Mouse (Mus musculus) embryo, embryonic 10.5 days (tissue): ENCODE measurements around the gene Cherp.
A peak's percentile ranks its signal among the peaks of the same experiment; 100 is the strongest.

Experiments used
- DNase-seq: peaks from one replicate; pipeline ENCODE4 v3.0.0-alpha.2; 2015; ENCODE audit warnings: low spot score

The Cherp gene

DNA sequence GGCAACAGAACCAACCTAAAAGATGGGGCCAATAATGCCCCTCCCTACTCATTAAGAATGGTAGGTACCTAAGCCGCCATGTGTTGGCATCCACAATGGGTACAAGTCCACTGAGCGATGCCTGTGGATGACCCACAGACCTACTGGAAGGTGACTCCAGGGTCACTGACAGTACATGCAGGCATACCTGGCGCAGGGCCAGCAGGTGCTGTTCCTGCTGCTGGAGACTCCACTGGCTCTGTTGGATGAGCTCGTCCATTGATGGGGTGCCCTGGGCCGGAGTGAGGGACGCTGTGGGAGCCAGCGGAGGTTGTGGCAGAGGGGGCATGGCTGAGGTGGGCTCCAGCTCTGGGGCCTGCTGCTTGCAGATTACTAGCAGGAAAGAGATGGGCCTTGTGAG is 4.3 kb downstream of the Cherp start:
- DNase-seq = no peak

- no peak for DNase-seq
Measured at GRCm38 (mm10) chr8:72469984-72470383, 5.0 kb downstream of the Cherp start.

- DNase-seq = no peak
Measured at GRCm38 (mm10) chr8:72469243-72469642, 5.8 kb downstream of the Cherp start.

- DNase-seq = no peak
Measured at GRCm38 (mm10) chr8:72464211-72464610, 10.8 kb downstream of the Cherp start.

- DNase-seq = no peak
Measured at GRCm38 (mm10) chr8:72459881-72460533, 15.0 kb downstream of the Cherp start.

DNA sequence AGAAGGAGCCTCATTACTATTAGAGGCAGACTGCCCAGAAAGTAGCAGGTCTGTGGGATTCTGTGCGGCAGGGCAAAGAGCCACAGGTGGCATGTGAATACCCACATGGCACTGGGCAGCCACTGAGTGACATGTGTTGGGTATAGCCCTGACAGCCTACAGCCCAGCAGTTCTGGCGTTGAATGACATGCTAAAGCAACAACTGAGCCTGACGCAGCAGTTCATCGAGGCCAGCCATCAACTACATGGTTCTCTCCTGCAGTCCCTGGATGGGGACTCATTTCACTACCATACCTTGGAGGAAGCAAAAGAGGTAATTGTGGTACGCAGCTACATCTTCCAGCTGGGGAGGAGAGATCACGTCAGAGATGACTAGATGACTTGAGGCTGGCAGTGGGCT is 16.6 kb downstream of the Cherp start:
- DNase-seq = no peak

DNA sequence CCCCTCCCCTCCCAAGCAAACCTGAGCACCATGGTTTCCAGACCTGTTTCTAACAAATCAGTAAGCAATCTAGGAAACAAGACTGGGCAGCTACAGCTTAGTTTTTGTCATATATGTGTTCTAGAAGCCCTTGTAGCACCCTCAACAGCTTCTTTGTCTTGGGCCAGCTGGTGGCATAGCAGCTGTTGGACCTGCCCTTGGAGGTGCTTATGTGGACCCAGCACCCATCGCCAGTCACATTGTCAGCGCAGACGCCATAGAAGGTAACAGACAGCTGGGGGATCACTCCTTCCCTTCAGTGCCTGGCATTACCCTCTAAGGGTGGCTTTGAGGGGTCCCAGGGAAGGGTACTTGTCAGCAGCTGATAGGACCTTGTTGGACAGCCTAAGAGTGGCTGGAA is 17.2 kb downstream of the Cherp start:
- DNase-seq = no peak

- DNase-seq = no peak
Measured at GRCm38 (mm10) chr8:72455317-72455716, 19.7 kb downstream of the Cherp start.

- no peak for DNase-seq
Measured at GRCm38 (mm10) chr8:72453904-72454303, 21.1 kb downstream of the Cherp start.

GRCm38 (mm10) chr8:72451516-72451915 is 23.5 kb downstream of the Cherp start:
- no peak for DNase-seq

DNA sequence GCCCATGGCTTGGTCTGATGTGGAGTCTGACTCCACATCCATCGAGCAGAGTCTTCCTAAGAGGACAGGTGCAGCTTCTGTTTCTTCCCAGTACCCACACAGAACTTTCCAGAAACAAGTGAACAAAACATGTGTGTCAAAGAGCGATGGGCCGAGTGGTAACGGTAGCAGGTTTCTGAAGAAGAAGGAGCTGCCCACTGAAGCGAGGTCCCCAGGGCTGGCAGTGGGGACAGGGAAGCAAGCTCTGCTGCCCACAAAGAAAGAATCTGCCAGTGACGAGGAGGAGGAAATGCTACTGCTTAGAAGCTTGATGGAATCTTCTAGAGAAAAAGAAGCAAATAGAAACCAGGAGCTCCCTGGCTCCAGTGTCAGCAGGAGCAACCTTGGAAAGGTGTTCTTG is 30.0 kb downstream of the Cherp start:
- DNase-seq = no peak

DNA sequence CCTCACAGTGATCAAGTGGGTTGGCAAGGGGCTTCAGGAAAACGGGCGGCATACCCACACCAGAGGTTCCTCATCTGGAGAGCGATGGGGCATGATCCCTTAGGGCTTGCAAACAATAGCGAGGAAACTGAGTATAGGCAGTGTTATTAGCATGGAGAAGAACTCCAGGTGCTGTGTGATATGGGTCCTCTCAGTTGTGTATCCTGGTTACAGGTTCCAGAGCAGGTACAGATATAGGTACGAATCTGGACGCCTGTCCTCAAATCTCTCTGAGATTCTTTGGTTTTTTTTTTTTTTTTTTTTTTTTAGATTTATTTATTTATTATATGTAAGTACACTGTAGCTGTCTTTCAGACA is 31.1 kb downstream of the Cherp start:
- no peak for DNase-seq

GRCm38 (mm10) chr8:72443338-72443993 is 31.6 kb downstream of the Cherp start, which contains the start of the genes Calr3 and 1700030K09Rik:
Gene Calr3 (minus strand): TSS chr8:72443870.
Gene 1700030K09Rik (plus strand): TSS chr8:72443880.
- DNase-seq = peak; percentile 99

DNA sequence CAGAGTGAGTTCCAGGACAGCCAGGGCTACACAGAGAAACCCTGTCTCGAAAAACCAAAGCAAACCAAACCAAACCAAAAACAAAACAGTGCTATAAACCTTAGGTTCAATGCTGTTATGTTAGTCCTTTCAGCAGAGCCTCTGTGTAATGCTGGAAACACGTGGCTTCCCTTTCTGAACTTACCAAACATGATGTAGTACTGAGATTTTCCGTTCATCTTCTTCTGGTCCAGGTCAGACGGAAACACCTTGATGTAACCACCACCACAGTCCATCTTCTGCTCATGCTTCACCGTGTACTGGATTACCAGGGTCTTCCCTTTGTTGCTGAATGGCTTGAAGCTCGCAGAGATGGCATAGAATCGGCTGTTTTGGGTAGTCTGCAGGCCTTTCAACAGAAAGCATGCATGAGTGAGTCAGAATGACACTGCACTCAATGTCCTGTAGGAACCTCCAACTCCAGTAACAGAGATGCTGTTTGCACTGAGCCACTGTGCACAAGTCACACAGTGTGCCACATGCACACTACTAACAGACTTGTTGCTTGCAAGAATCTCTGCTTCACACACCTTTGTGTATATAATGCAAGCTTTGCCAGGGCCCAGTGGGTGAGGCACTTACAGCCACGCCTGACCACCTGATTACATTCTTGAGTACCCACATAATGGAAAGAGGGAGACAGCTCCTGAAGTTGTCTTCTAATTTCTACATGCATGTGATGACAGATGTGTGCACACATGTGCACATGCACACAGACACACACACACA is 36.6 kb downstream of the Cherp start:
- DNase-seq = no peak

GRCm38 (mm10) chr8:72434952-72435351 is 40.1 kb downstream of the Cherp start:
- DNase-seq = no peak

DNA sequence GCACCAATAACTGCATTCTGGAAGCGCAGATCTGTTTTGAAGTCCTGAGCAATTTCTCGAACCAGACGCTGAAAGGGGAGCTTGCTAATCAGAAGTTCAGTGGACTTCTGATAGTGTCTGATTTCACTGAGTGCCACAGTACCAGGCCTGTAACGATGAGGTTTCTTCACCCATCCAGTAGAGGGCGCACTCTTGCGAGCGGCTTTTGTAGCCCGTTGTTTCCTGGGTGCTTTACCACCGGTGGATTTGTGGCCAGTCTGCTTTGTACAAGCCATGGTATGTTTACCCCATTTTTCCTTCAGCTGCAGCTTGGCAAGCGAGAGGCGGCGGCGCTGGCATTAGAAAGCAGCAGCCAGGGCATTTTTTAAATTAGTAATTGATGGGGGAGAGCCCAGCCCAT is 45.4 kb downstream of the Cherp start:
- DNase-seq = peak; percentile 24

GRCm38 (mm10) chr8:72422926-72423325 is 52.1 kb downstream of the Cherp start:
- DNase-seq = peak; percentile 23

GRCm38 (mm10) chr8:72421362-72422335 is 53.4 kb downstream of the Cherp start, which contains the start of gene Eps15l1:
Gene Eps15l1 (minus strand): TSS chr8:72421460.
- DNase-seq = peak; percentile 99

DNA sequence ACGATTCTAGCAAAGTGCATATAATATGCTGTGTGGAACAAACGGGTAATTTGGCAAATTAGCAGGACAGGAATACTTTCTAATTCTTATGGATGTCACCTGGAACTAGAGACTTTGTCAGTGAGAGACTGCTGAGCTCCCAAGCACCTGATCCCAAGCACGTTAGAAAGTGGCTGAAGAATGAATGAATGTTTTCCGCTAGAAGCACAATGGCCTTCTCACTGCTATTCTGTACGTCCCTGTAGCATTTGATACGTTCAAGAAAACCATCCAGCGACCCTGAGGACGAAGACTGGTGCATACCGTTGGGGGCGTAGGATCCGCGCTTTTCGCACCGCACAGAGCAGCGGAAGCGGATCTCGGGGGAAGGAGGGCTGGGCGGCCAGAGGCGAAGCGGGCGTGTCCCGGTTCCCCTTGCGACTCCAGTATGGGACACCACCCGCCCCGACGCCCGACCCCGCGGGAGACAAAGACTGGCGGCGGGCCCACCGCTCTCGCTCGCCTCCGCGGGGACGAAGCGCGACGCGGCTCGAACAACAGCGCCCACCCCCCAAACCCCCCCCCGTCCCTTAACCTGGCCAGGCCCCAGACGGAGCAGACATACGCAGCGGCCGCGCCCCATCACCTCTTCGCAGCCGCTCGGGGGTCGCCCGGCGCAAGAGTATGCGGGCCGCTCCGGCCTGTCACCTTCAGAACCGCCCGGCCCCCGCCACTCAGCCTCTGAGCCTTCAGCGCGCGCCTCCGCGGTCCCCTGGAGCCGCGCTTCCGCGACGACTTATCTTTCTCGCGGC is 54.3 kb downstream of the Cherp start:
- peak; percentile 55 for DNase-seq

DNA sequence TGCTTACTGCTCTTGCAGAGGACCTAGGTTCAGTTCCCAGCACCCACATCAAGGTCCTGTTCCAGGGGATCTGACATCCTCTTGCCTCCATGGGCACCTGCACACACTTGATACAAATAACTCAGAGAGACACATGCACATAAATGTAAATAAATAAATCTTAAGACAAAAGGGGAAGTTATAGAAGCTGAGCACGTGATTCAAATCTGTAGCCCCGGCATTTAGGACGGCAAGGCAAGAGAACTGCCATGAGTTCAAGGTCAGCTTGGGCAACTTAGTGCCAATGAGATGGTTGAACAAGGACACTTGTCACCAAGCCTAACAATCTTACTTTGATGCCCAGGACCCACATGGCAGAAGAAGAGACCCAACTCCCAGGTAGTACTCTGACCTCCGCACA is 57.0 kb downstream of the Cherp start:
- DNase-seq = no peak

DNA sequence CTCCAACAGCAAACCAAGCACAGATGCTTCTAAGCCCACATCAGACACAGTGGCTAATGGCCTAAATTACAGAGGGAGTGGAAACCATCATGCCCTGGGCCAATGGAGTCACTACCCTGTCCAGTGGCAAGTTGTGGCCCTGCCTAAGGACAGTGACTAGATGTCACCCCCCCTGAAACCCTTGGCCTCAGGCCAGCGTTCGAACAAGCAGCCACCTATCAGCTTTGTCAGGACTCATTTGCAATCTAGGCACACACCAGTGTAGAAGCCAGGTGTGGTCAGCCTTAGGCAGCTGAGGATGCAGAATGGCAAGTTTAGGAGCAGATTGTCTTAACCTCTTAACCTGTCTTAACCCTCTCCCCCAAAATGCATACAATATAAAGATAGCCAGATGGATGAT is 59.8 kb downstream of the Cherp start:
- DNase-seq = no peak
